Mouse (Mus musculus): ENCODE measurements at regions not wholly inside any gene's neighbourhood (a gene's known extent, or its start where the extent isn't known, plus 50 kb on each side); places are given as distances from the start of the nearest gene placed in this dataset.

DNA sequence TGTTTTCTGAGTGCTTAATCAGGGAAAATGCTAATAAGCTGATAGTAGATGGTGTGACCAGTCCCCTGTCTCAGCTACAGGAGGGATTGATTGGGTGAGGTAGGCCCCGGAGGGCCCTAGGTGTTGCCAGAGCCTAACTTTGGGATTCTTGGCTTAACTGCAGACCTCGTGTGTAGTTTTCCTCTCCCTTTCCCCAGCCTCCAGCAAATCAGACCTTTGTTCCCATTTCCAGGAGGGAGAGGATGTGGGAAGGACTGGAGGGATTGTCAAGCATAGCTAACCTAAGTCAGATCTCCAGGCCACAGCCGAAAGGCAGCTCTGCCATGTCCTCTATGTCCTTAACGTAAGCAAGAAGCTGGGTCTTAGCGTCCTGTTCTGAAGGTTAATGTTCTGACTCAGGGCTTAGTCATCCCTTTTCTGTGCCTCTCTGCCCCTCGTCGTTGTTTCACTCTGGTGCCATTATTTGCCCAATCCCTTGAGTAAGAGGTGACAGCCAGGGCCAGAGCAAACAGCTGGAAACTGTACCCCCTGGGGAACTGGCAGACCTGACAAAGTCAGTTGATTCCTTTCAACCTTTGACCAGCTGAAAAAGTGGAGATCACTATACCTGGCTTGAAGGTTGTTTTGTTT lies 83.2 kb upstream of the Sipa1l1 start:
- TF ChIP-seq CTCF (IDR thresholded peaks at IDR 0.05; ENCODE audit: extremely low read depth, insufficient read length, insufficient replicate concordance, low read depth, low read length): no peak
- no peak for TF ChIP-seq POLR2A (IDR thresholded peaks at IDR 0.05; ENCODE audit: low read depth, low read length)

All from small intestine, adult 2 months (tissue).